Mouse (Mus musculus) lung, adult 2 months (tissue): ENCODE measurements around the gene Speer4b.

Experiments used
- CTCF ChIP-seq: fragments of 200-500 bp; IDR thresholded peaks from 2 replicates; pipeline ENCODE4 v1.5.1; 2011; ENCODE audit warnings: mild to moderate bottlenecking, low read length, control low read depth; ENCODE audit not compliant: insufficient read depth
- POLR2A ChIP-seq: fragments of 200-500 bp; IDR thresholded peaks from 2 replicates; pipeline ENCODE4 v1.6.1; 2011; ENCODE audit warnings: low read depth, mild to moderate bottlenecking, control low read depth, low read length, borderline replicate concordance; ENCODE audit errors: extremely low read depth

DNA sequence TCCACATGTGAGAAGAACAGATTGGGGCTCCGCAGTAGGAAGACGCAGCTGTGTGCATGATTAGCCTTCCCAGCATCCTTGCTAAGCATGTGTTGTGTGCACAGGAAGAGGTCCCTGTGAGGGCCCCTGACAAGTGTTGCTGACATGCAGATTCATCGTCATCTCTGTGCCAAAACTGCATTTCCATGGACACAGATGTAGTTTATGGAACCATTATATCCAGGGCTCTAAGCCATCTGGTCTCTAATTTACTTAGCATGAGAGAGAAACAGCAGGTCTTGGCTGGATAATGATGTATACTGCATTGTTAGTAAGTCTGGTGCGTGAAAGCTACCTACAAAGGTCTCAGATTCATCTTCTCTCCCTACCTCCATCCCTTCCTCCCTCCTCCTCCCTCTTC is 10.3 kb downstream of the Speer4b start:
- TF ChIP-seq CTCF (no peak), POLR2A (no peak)
